Mouse (Mus musculus) ES-E14 (cell line): ENCODE data around the gene Fscn1. TPM values are rescaled to one million over a fixed set of nuclear protein-coding genes. Genes with fewer than 3 reads are reported as not detected.
A peak's percentile ranks its signal among the peaks of the same experiment; 100 is the strongest.

ENCODE experiments used
- DNase-seq: peaks from one replicate; pipeline ENCODE4 v3.0.0-alpha.2; 2013; ENCODE audit warnings: low read depth, low spot score
- H3K27ac ChIP-seq: 2 replicates; pipeline ENCODE4 v1.5.1; 2012; ENCODE audit warnings: low read depth, mild to moderate bottlenecking, low read length, moderate library complexity, mixed read lengths; ENCODE audit not compliant: poor library complexity, insufficient read depth, severe bottlenecking
- H3K36me3 ChIP-seq: 2 replicates; pipeline ENCODE4 v1.6.1; 2012; ENCODE audit warnings: mild to moderate bottlenecking, low read length, moderate library complexity, mixed read lengths; ENCODE audit not compliant: control insufficient read depth, poor library complexity, insufficient read depth, severe bottlenecking
- H3K4me1 ChIP-seq, 2 experiments: fragments of 150-350 bp in 1 of 2; sonication (generic) in 1 of 2; 2 replicates each; pipeline ENCODE4 v1.6.1; 2012; ENCODE audit warnings: low read length in 2 of 2, mild to moderate bottlenecking in 1 of 2, mixed read lengths in 1 of 2; ENCODE audit not compliant: control insufficient read depth in 2 of 2, insufficient read depth in 2 of 2, poor library complexity in 1 of 2
- H3K4me3 ChIP-seq, 2 experiments: fragments of 150-350 bp in 1 of 2; sonication (generic) in 1 of 2; 2 replicates each; pipeline ENCODE4 v1.5.1; 2012; ENCODE audit warnings: low read length in 2 of 2, low read depth in 1 of 2, mild to moderate bottlenecking in 1 of 2, mixed read lengths in 1 of 2; ENCODE audit not compliant: insufficient read depth in 1 of 2, poor library complexity in 1 of 2, severe bottlenecking in 1 of 2
- H3K9ac ChIP-seq: 2 replicates; pipeline ENCODE4 v1.6.1; 2012; ENCODE audit warnings: low read depth, mild to moderate bottlenecking, low read length, mixed read lengths; ENCODE audit not compliant: poor library complexity, insufficient read depth, severe bottlenecking
- H3K9me3 ChIP-seq: fragments of 150-350 bp; sonication (generic); 2 replicates; pipeline ENCODE4 v1.6.1; 2012; ENCODE audit warnings: low read depth, mild to moderate bottlenecking, low read length; ENCODE audit not compliant: control insufficient read depth, insufficient read depth
- CHD2 ChIP-seq: IDR thresholded peaks from 2 replicates; pipeline ENCODE4 v1.6.1; 2014; ENCODE audit warnings: mild to moderate bottlenecking, low read depth, low read length, inconsistent platforms
- HCFC1 ChIP-seq: IDR thresholded peaks from 2 replicates; pipeline ENCODE4 v1.6.1; 2012; ENCODE audit warnings: low read length, inconsistent platforms, borderline replicate concordance; ENCODE audit not compliant: insufficient read depth
- MAFK ChIP-seq: IDR thresholded peaks from 2 replicates; pipeline ENCODE4 v1.6.1; 2014; ENCODE audit warnings: mild to moderate bottlenecking, low read depth, low read length, inconsistent platforms; ENCODE audit not compliant: insufficient read depth
- ZC3H11A ChIP-seq: IDR thresholded peaks from 2 replicates; pipeline ENCODE4 v1.6.1; 2012; ENCODE audit warnings: low read depth, mild to moderate bottlenecking, inconsistent platforms, low read length, borderline replicate concordance
- ZNF384 ChIP-seq: IDR thresholded peaks from 2 replicates; pipeline ENCODE4 v1.6.1; 2012; ENCODE audit warnings: low read depth, low read length, inconsistent platforms
- in situ Hi-C, 2 experiments: fragments of 600-800 bp; cut with MboI; formaldehyde crosslinking; loops; one replicate each; pipeline ENCODE4 v1.15.1; 2025; ENCODE audit warnings: low sequenced_read_pairs in 2 of 2, inconsistent platforms in 1 of 2; ENCODE audit not compliant: unreplicated experiment in 2 of 2
- total RNA-seq: library from RNA; depleted of rRNA; stranded (reverse); fragments of 300-350 nt; gene quantifications from 2 replicates; pipeline ENCODE4 v1.2.3, GENCODE M21; 2012; rRNA removed

The Fscn1 gene
- 161 and 310 TPM in 2 replicates for total RNA-seq

DNA sequence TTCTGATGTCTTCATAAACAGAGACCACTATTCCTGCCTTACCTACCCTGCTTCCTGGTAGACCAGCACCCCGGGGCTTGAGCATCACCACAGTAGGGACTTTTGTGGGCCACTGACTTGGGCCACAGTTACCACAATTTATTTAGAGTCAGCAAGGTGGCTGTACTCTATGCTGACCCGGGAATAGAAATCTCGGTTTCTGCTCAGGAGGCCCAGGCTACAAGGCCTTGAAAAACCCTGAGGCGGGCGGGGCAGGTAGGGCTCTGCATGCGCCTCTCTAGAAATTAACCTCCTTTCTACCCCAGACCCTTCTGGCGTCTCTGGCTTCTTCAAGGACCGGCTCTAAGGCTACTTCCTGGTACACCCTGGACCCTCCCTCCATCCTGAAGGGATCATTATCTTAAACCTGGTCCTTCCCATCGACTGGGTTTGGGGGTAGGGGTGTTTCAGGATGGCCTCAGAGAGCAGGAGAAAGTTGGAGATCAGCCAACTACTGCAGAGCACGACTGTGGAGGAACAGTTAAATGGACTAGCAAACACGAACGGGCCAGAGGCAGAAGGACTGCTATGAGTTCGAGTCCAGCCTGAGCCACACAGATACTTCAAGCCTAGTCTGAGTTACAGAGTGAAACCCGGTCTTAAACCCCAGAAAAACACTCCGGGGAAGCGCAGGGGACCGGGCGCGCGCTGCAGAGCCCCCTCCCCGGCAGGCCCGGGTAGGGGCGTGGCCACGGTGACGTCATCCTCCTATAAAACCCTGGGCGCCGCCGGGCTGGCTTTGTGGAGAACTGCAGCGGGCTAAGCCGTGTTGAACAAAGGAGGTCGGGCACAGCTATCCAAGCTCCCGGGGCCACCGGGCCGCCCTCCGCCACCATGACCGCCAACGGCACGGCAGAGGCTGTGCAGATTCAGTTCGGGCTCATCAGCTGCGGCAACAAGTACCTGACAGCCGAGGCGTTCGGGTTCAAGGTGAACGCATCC is at the start of gene Fscn1:
Fscn1 (plus strand) TSS at position 768 of the 981 bp plus-strand sequence.
- peak; percentile 83 for DNase-seq
- peak within 1 kb of the TSS; percentile 30; the same call in 1 of the 2 replicates for H3K27ac ChIP-seq
- H3K4me1 ChIP-seq: peaks cover 3 to 24% of the 10 kb centered on the region in 2 experiments; a peak in 3 of 4 replicates
- no peaks in the 10 kb centered on the region for H3K36me3 ChIP-seq
- no peaks in the 10 kb centered on the region for H3K9me3 ChIP-seq
- TF ChIP-seq MAFK (no peak), ZC3H11A (no peak), ZNF384 (no peak), HCFC1 (no peak), CHD2 (no peak)
- in situ Hi-C loops: no loop called here
- peak within 1 kb of the TSS; percentile 84 for H3K9ac ChIP-seq
- peak within 1 kb of the TSS; percentile 78 to 79 for H3K4me3 ChIP-seq

DNA sequence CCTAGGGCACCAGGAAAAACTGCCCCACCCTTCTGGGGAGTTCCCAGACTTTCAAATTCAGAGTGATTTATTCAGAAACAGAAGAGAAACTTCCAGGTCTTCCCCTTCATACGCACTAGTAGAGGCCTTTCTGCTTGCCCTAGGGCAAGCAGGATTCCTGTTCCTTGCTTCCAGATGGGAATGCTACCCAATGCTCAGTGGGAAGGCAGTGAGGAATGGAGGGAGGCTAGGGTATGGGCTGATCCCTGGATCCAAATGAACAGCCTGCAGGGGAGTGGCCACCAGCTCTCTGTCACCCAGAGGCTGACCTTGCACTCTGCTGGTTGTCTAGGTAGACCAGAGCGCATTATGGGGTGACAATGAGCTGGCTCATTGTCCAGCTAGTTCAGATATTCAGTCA is 48.5 kb upstream of the Fscn1 start:
- Histone ChIP-seq H3K9ac (no peak overlapping the region), H3K4me1 (peaks cover 0 to 40% of the 10 kb centered on the region in 2 experiments; a peak in 3 of 4 replicates), H3K9me3 (no peaks in the 10 kb centered on the region), H3K27ac (peak overlapping the region; percentile 60; the same call in 1 of the 2 replicates), H3K36me3 (no peaks in the 10 kb centered on the region), H3K4me3 (no peak overlapping the region)
- TF ChIP-seq ZC3H11A (no peak), CHD2 (no peak), ZNF384 (no peak), MAFK (no peak), HCFC1 (no peak)
- in situ Hi-C loops: no loop called here
- DNase-seq: no peak

GRCm38 (mm10) chr5:142912320-142912719 is 47.8 kb upstream of the Fscn1 start:
- peaks cover 0 to 37% of the 10 kb centered on the region in 2 experiments; a peak in 3 of 4 replicates for H3K4me1 ChIP-seq
- no peak for DNase-seq
- no peaks in the 10 kb centered on the region for H3K9me3 ChIP-seq
- TF ChIP-seq HCFC1 (no peak), ZNF384 (no peak)
- in situ Hi-C loops: no loop called here
- H3K36me3 ChIP-seq: no peaks in the 10 kb centered on the region
- 0 out of 2 replicates have a peak overlapping the region, but pooled peaks have one; percentile 60 for H3K27ac ChIP-seq
- H3K4me3 ChIP-seq: no peak overlapping the region
- no peak overlapping the region for H3K9ac ChIP-seq

DNA sequence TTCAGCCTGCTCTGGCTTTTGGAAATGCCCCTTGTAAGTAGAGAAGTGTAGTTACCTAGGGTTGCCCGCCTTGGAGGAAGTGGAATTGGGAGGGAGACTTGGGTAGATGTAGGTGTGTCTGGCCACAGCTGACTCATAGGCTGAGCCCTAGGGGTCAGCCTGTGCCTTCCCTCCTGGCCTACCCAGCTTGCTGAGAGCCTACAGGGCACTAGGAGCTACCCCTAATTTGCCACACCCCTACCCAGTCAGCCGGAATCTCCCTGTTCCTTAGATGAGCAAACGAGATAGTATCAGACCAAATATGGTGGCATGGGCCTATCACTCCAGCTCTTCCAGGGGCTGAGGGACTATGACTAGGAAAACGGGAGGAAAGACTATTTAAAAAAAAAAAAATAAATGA is 47.4 kb upstream of the Fscn1 start:
- in situ Hi-C loops: no loop called here
- Histone ChIP-seq H3K4me1 (peaks cover 0 to 33% of the 10 kb centered on the region in 2 experiments; a peak in 3 of 4 replicates), H3K9me3 (no peaks in the 10 kb centered on the region), H3K4me3 (no peak overlapping the region), H3K27ac (no peak overlapping the region), H3K9ac (no peak overlapping the region), H3K36me3 (no peaks in the 10 kb centered on the region)
- TF ChIP-seq HCFC1 (no peak), MAFK (no peak), ZNF384 (no peak), CHD2 (no peak)
- no peak for DNase-seq
